Mouse (Mus musculus) midbrain, embryonic 13.5 days (tissue): ENCODE results near the gene 1600002K03Rik. TPM values are rescaled to one million over a fixed set of nuclear protein-coding genes. Genes with fewer than 3 reads are reported as not detected.

Experiments
- ATAC-seq: fragments of 200-750 bp; cut with Nextera tagmentation; 2 replicates; pipeline ENCODE4 v1.8.0; 2017; ENCODE audit warnings: mild to moderate bottlenecking, moderate TSS enrichment, moderate library complexity
- H3K27ac ChIP-seq: fragments of 300-500 bp; sonication (generic); 2 replicates; pipeline ENCODE4 v1.5.1; 2015; ENCODE audit warnings: inconsistent platforms, mild to moderate bottlenecking, moderate library complexity
- H3K27me3 ChIP-seq: fragments of 300-500 bp; sonication (generic); 2 replicates; pipeline ENCODE4 v1.6.1; 2015; ENCODE audit warnings: mild to moderate bottlenecking, inconsistent platforms
- H3K36me3 ChIP-seq: fragments of 300-500 bp; sonication (generic); 2 replicates; pipeline ENCODE4 v1.6.1; 2015; ENCODE audit warnings: mild to moderate bottlenecking, inconsistent platforms
- H3K4me1 ChIP-seq: fragments of 300-500 bp; sonication (generic); replicated peaks from 2 replicates; pipeline ENCODE4 v1.6.1; 2015; ENCODE audit warnings: inconsistent platforms
- H3K4me2 ChIP-seq: fragments of 300-500 bp; sonication (generic); replicated peaks from 2 replicates; pipeline ENCODE4 v1.6.1; 2015; ENCODE audit warnings: moderate library complexity, mild to moderate bottlenecking, inconsistent platforms
- H3K4me3 ChIP-seq: fragments of 300-500 bp; sonication (generic); replicated peaks from 2 replicates; pipeline ENCODE4 v1.5.1; 2015; ENCODE audit warnings: mild to moderate bottlenecking, inconsistent platforms
- H3K9ac ChIP-seq: fragments of 300-500 bp; sonication (generic); replicated peaks from 2 replicates; pipeline ENCODE4 v1.6.1; 2015; ENCODE audit warnings: mild to moderate bottlenecking, inconsistent platforms
- H3K9me3 ChIP-seq: fragments of 300-500 bp; sonication (generic); 2 replicates; pipeline ENCODE4 v1.6.1; 2016; ENCODE audit warnings: mild to moderate bottlenecking, inconsistent platforms
- WGBS: fragments of 180-500 bp; shearing (Covaris S2); methylation state at CpG from one replicate; pipeline ENCODE4 v1.1.7; 2015; 5-methylcytosine and 5-hydroxymethylcytosine counted together
- polyA plus RNA-seq: library from polyadenylated mRNA; unstranded; fragments of >200 nt; fragmentation: Nextera tagmentation; extraction: Ambion mirVana; gene quantifications from 2 replicates; pipeline ENCODE4 v1.2.1, GENCODE M21; 2015

Gene 1600002K03Rik
- polyA plus RNA-seq, 1 experiment from 2014 or later, result 14.5 TPM

GRCm38 (mm10) chr10:80158307-80158986 is 14.3 kb upstream of the 1600002K03Rik start:
- H3K4me1 ChIP-seq, result peaks cover 81% of the 10 kb centered on the region
- peak overlapping the region; percentile 68 for H3K4me2 ChIP-seq

GRCm38 (mm10) chr10:80159021-80159560 is 13.7 kb upstream of the 1600002K03Rik start:
- Histone ChIP-seq H3K36me3 (peaks cover 36% of the 10 kb centered on the region), H3K27me3 (peaks cover 4% of the 10 kb centered on the region; the same call in 1 of the 2 replicates), H3K4me3 (peak overlapping the region; percentile 44), H3K4me1 (peaks cover 77% of the 10 kb centered on the region), H3K9ac (peak overlapping the region; percentile 60), H3K27ac (peak overlapping the region; percentile 90), H3K4me2 (peak overlapping the region; percentile 68), H3K9me3 (no peaks in the 10 kb centered on the region)
- 7% methylated on average over 12 of the region's 12 CpGs for WGBS
- ATAC-seq, result peak; percentile 40; the same call in 1 of the 2 replicates

More at GRCm38 (mm10) chr10:80158307-80158986, 14.3 kb upstream of the 1600002K03Rik start:
- Histone ChIP-seq H3K4me3 (no peak overlapping the region; the same call in 1 of the 2 replicates), H3K9me3 (no peaks in the 10 kb centered on the region), H3K9ac (peak overlapping the region; percentile 46; the same call in 1 of the 2 replicates), H3K27me3 (no peaks in the 10 kb centered on the region), H3K36me3 (peaks cover 43% of the 10 kb centered on the region), H3K27ac (peak overlapping the region; percentile 90)
- 16% methylated on average over 18 of the region's 18 CpGs for WGBS
- ATAC-seq, result no peak

- peak overlapping the region; percentile 68 for H3K4me2 ChIP-seq
- H3K27ac ChIP-seq, result peak overlapping the region; percentile 90
- under 1% methylated on average over 55 of the region's 55 CpGs for WGBS
- peak; percentile 84 for ATAC-seq
- peaks cover 29% of the 10 kb centered on the region for H3K36me3 ChIP-seq
- H3K4me1 ChIP-seq, result peaks cover 77% of the 10 kb centered on the region
- H3K9ac ChIP-seq, result peak overlapping the region; percentile 60
- peaks cover 4% of the 10 kb centered on the region; the same call in 1 of the 2 replicates for H3K27me3 ChIP-seq
- H3K9me3 ChIP-seq, result no peaks in the 10 kb centered on the region
- peak overlapping the region; percentile 44 for H3K4me3 ChIP-seq
These were observed 12.9 kb upstream of the 1600002K03Rik start for GRCm38 (mm10) chr10:80159561-80160454.

DNA sequence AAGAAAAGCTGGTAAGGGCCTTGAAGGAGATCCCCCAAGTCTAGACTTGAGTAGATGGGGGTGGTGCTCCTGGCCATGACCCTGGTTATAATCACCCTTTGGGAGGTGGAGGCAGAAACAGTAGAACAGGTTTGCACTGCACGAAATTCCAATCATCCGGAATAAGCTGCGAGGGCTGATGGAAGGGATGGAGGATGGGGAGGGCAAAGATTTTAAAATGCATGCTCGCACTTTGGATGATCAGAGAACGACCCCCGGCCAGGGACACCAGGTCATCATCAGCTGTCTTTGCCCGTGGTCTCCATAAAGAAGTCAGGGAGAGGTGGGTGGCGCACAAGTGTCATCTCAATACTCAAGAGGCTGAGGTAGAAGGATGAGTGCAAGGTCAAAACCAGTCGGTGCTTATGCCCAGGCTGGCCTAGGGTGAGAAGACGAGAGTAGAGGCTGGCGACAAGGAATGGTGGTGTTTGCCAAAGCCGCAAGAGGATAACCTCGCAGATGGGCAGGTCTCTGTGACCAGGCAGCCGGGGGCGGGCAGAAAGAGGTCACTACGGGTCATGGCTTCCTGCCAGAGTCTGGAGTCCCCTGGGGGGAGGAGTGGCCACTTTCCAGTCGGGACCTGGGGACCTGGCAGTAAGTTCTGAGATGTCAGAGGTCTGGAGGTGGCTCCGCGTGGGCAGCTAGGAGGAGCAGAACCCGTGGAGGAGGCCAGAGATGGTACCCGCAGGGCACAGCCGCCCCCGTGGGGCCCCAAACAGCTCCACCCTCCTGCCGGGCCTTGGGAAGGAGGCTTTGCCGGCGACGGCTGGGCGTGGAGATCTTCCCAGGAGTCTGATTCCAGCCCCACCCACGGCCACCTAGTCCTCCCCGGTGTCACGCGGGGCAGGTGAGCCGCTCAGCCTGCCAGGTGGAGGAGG is 12.0 kb upstream of the 1600002K03Rik start:
- Histone ChIP-seq H3K4me3 (peak overlapping the region; percentile 44), H3K27me3 (peaks cover 4% of the 10 kb centered on the region; the same call in 1 of the 2 replicates), H3K4me1 (peaks cover 74% of the 10 kb centered on the region), H3K9me3 (no peaks in the 10 kb centered on the region), H3K27ac (peak overlapping the region; percentile 53), H3K9ac (peak overlapping the region; percentile 56), H3K4me2 (peak overlapping the region; percentile 68), H3K36me3 (peaks cover 20% of the 10 kb centered on the region)
- 3% methylated on average over 33 of the region's 33 CpGs for WGBS
- no peak for ATAC-seq

GRCm38 (mm10) chr10:80161522-80162242 is 11.1 kb upstream of the 1600002K03Rik start:
- Histone ChIP-seq H3K9me3 (no peaks in the 10 kb centered on the region), H3K27me3 (peaks cover 4% of the 10 kb centered on the region; the same call in 1 of the 2 replicates), H3K9ac (peak overlapping the region; percentile 56; the same call in 1 of the 2 replicates), H3K27ac (peak overlapping the region; percentile 39; the same call in 1 of the 2 replicates), H3K4me1 (peaks cover 73% of the 10 kb centered on the region), H3K4me2 (peak overlapping the region; percentile 68), H3K36me3 (peaks cover 10% of the 10 kb centered on the region), H3K4me3 (no peak overlapping the region)
- 10% methylated on average over 6 of the region's 7 CpGs for WGBS
- ATAC-seq, result no peak

DNA sequence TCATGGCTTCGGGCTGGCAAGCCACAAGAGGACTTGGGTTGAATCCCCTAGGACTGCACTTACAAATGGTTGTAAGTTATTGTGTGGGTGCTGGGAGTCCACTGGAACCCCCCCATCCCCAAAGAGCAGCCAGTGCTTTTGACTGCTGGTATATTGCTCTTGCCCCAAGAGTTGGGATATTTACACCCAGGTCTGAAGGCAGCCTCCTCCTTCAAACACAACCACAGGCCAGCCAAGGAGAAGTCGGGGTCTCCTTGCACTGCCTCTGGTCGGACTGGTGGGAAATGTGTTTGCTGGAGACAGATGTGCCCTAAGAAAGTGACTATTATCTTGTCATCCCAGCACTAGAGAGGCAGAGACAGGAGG is 10.5 kb upstream of the 1600002K03Rik start:
- 82% methylated on average over 3 of the region's 3 CpGs for WGBS
- Histone ChIP-seq H3K4me2 (no peak overlapping the region), H3K27me3 (peaks cover 4% of the 10 kb centered on the region; the same call in 1 of the 2 replicates), H3K4me1 (peaks cover 72% of the 10 kb centered on the region), H3K9me3 (no peaks in the 10 kb centered on the region), H3K9ac (no peak overlapping the region), H3K4me3 (no peak overlapping the region), H3K27ac (0 out of 2 replicates have a peak overlapping the region, but pooled peaks have one; percentile 39), H3K36me3 (peaks cover 5% of the 10 kb centered on the region)
- ATAC-seq, result no peak

DNA sequence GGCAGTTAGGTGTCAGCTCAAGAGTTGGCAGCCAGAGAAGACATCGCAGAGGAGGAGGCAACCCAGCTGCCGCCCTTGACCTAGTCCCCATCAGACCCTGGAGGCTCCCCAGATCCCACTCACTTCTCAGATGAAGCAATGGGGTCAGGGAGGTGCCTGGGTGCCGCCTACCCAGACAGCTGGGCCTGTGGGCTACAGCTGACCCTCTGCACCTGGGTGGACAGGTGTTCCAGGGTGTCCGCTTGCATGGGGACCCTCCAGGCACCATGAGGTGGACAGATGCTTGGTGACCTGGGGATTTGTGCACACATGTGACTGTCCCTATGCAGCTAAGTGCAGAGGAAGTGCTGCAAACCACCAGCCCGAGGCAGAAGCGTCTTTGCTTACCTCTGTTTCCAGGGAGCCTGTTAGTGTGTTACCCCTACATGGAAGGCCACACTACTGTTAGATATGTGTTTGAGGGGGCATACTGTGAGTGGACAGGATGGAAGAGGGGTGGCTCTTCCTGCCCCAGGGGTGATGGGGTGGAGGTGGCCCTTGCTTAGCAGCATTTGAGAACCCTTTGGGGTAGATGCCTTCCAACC is 9.9 kb upstream of the 1600002K03Rik start:
- Histone ChIP-seq H3K4me1 (peaks cover 66% of the 10 kb centered on the region), H3K27ac (no peak overlapping the region), H3K4me3 (no peak overlapping the region), H3K36me3 (no peaks in the 10 kb centered on the region), H3K4me2 (no peak overlapping the region), H3K27me3 (peaks cover 4% of the 10 kb centered on the region; the same call in 1 of the 2 replicates), H3K9me3 (no peaks in the 10 kb centered on the region), H3K9ac (no peak overlapping the region)
- WGBS, result 83% methylated on average over 6 of the region's 6 CpGs
- ATAC-seq, result no peak

DNA sequence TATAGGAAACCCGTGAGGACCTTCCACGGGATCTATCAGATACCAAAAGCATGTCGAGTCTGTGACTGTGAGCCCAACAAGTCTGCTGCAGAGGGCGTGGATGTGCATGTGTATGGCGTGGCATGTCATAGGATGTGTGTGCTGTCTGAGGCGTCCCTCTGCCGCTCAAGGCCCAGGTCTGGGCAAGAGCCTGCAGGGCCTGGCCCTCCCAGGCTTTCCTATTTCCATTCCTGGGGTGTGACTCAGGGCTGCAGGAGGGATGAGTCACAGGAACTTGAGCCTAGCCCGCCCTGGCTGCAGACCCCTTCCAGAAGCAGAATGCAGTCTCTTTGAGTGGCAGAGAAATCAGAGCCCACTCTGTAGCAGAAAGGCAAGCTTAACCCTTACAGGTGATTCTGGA is 9.0 kb upstream of the 1600002K03Rik start:
- WGBS, result 81% methylated on average over 8 of the region's 8 CpGs
- Histone ChIP-seq H3K9ac (0 out of 2 replicates have a peak overlapping the region, but pooled peaks have one; percentile 73), H3K36me3 (no peaks in the 10 kb centered on the region), H3K27me3 (peaks cover 4% of the 10 kb centered on the region; the same call in 1 of the 2 replicates), H3K9me3 (no peaks in the 10 kb centered on the region), H3K4me1 (peaks cover 61% of the 10 kb centered on the region), H3K4me3 (0 out of 2 replicates have a peak overlapping the region, but pooled peaks have one; percentile 46), H3K4me2 (0 out of 2 replicates have a peak overlapping the region, but pooled peaks have one; percentile 79), H3K27ac (no peak overlapping the region)
- no peak for ATAC-seq

GRCm38 (mm10) chr10:80164161-80164997 is 8.4 kb upstream of the 1600002K03Rik start:
- Histone ChIP-seq H3K27ac (peak overlapping the region; percentile 88), H3K4me1 (peaks cover 61% of the 10 kb centered on the region), H3K4me3 (peak overlapping the region; percentile 46), H3K4me2 (peak overlapping the region; percentile 79), H3K27me3 (peaks cover 4% of the 10 kb centered on the region; the same call in 1 of the 2 replicates), H3K9me3 (no peaks in the 10 kb centered on the region), H3K9ac (peak overlapping the region; percentile 73), H3K36me3 (no peaks in the 10 kb centered on the region)
- WGBS, result 10% methylated on average over 44 of the region's 44 CpGs
- no peak; the same call in 1 of the 2 replicates for ATAC-seq
